25 mouse cellular contexts compared by ENCODE assay signal in the genomic region with DNA sequence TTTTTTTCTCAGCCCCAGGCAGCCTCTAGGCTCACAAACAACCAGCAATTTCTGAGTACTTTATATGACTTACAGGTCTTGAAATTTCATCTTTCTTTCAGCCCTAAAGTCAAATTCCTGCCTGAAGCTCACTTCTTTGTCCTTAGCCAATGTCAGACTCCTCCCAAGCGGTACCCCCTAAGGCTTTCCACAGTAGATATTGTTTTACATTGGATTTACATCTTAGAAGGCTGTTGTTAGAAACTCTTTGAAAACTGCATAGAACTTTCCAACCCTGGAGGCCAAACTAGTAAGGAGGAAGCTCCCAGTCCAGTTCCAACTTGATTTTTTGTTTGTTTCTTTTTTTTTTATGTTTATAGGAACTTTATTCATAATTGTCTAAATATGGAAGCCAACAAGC. TPM values are rescaled to one million over a fixed set of nuclear protein-coding genes. Genes with fewer than 3 reads are reported as not detected.
DNase-seq lines count a peak whose midpoint lies in the region; ATAC-seq and TF ChIP-seq lines count a peak whose summit lies in the region.
"Had no signal": no experiment of that assay in that cellular context is flagged by ENCODE, and none has a peak within 500 bp of the region (broad histone marks: within the 10 kb centered on the region; RNA-seq: fewer than 3 reads in every experiment).

No protein-coding gene starts in this region.

- H3K4me3 ChIP-seq in ES-Bruce4 (ENCODE audit: low read depth, low read length) (no peak overlapping the region), ES-E14 (ENCODE audit: insufficient read depth in 1 of 2, low read depth in 1 of 2, low read length in 2 of 2, poor library complexity in 1 of 2, severe bottlenecking in 1 of 2) (no peak overlapping the region)
- H3K4me3 ChIP-seq in hindbrain, embryonic 14.5 days (replicated peaks; ENCODE audit: low read length), result no peak overlapping the region
- H3K4me3 ChIP-seq: embryonic facial prominence, embryonic 13.5 days; embryonic facial prominence, embryonic 15.5 days; erythroblast, embryonic 14.5 days; forebrain, embryonic 10.5 days; forebrain, embryonic 12.5 days had no signal

- peaks cover 8% of the 10 kb centered on the region for H3K36me3 ChIP-seq in ES-Bruce4 (ENCODE audit: control insufficient read depth, insufficient read depth, low read length, poor library complexity, severe bottlenecking)
- peaks cover 2% of the 10 kb centered on the region; the same call in 1 of the 2 replicates for H3K36me3 ChIP-seq in ES-E14 (ENCODE audit: control insufficient read depth, insufficient read depth, low read length, poor library complexity, severe bottlenecking)
- no peaks in the 10 kb centered on the region for H3K36me3 ChIP-seq in hindbrain, embryonic 14.5 days (replicated peaks; ENCODE audit: control insufficient read depth, insufficient read depth)
- H3K36me3 ChIP-seq: embryonic facial prominence, embryonic 13.5 days; embryonic facial prominence, embryonic 15.5 days; forebrain, embryonic 12.5 days had no signal

- H3K9ac ChIP-seq in ES-Bruce4 (ENCODE audit: low read depth, poor library complexity, severe bottlenecking) (no peak overlapping the region), ES-E14 (ENCODE audit: insufficient read depth, low read depth, low read length, poor library complexity, severe bottlenecking) (no peak overlapping the region)
- no peak overlapping the region for H3K9ac ChIP-seq in hindbrain, embryonic 14.5 days
- H3K9ac ChIP-seq: embryonic facial prominence, embryonic 13.5 days; embryonic facial prominence, embryonic 15.5 days; forebrain, embryonic 12.5 days had no signal

- peak; percentile 43 for DNase-seq in ES-E14 (ENCODE audit: low read depth, low spot score)
- peak; percentile 69 for DNase-seq in ZHBTc4 (ENCODE audit: low read depth, low spot score)
- DNase-seq in adipocyte (ENCODE audit: low spot score), result no peak
- DNase-seq in hindbrain, embryonic 14.5 days (ENCODE audit: low spot score), result no peak
- DNase-seq: adrenal gland, adult 8-10 months; adrenal gland, postnatal 25 days; B cell, adult 2 months; cerebellum, adult 11 months; cerebellum, adult 18-20 months; cerebellum, adult 8-10 months; cerebellum, adult 9-11 months; cerebellum, postnatal 14 days; cerebellum, postnatal 36 days; embryo, embryonic 11 days had no signal

- no peak for TF ChIP-seq POLR2A in ES-Bruce4 (IDR thresholded peaks at IDR 0.05; ENCODE audit: insufficient read depth, low read length)

- no peaks in the 10 kb centered on the region for H3K27me3 ChIP-seq in ES-Bruce4 (ENCODE audit: control insufficient read depth, insufficient read depth, low read length, poor library complexity, severe bottlenecking)
- no peaks in the 10 kb centered on the region for H3K27me3 ChIP-seq in hindbrain, embryonic 14.5 days (ENCODE audit: control insufficient read depth, insufficient read depth, low read length)
- H3K27me3 ChIP-seq: CH12.LX; embryonic facial prominence, embryonic 13.5 days; embryonic facial prominence, embryonic 15.5 days; forebrain, embryonic 12.5 days had no signal

- 0 out of 2 replicates have a peak, but pooled peaks have one; percentile 16 for TF ChIP-seq EP300 in ES-Bruce4 (IDR thresholded peaks at IDR 0.05; ENCODE audit: insufficient read depth, low read depth, low read length)

- no peaks in the 10 kb centered on the region for H3K9me3 ChIP-seq in ES-Bruce4 (replicated peaks; ENCODE audit: control insufficient read depth, insufficient read depth, low read length, poor library complexity, severe bottlenecking)
- no peaks in the 10 kb centered on the region for H3K9me3 ChIP-seq in ES-E14 (ENCODE audit: control insufficient read depth, insufficient read depth, low read depth, low read length)
- no peaks in the 10 kb centered on the region for H3K9me3 ChIP-seq in hindbrain, embryonic 14.5 days (ENCODE audit: control insufficient read depth, low read length)
- H3K9me3 ChIP-seq: embryonic facial prominence, embryonic 15.5 days; forebrain, embryonic 10.5 days; forebrain, embryonic 12.5 days had no signal

- no peak for TF ChIP-seq CTCF in ES-Bruce4 (IDR thresholded peaks at IDR 0.05; ENCODE audit: low read depth, low read length)

- H3K4me2 ChIP-seq in hindbrain, embryonic 14.5 days (replicated peaks), result no peak overlapping the region
- H3K4me2 ChIP-seq: embryonic facial prominence, embryonic 13.5 days; embryonic facial prominence, embryonic 15.5 days; forebrain, embryonic 12.5 days had no signal

- H3K27ac ChIP-seq in ES-Bruce4 (ENCODE audit: insufficient read depth, low read length), result no peak overlapping the region
- H3K27ac ChIP-seq in ES-E14 (ENCODE audit: insufficient read depth, low read depth, low read length, poor library complexity, severe bottlenecking), result no peak overlapping the region; the same call in 1 of the 2 replicates
- no peak overlapping the region for H3K27ac ChIP-seq in hindbrain, embryonic 14.5 days
- H3K27ac ChIP-seq: embryonic facial prominence, embryonic 13.5 days; embryonic facial prominence, embryonic 15.5 days; forebrain, embryonic 10.5 days; forebrain, embryonic 12.5 days had no signal

- H3K4me1 ChIP-seq in ES-Bruce4 (ENCODE audit: control insufficient read depth, insufficient read depth, low read length), result peaks cover 2% of the 10 kb centered on the region
- peaks cover 0 to 6% of the 10 kb centered on the region in 2 experiments; a peak in 2 of 4 replicates for H3K4me1 ChIP-seq in ES-E14 (ENCODE audit: control insufficient read depth in 2 of 2, insufficient read depth in 2 of 2, low read length in 2 of 2, poor library complexity in 1 of 2)
- H3K4me1 ChIP-seq in hindbrain, embryonic 14.5 days (replicated peaks; ENCODE audit: control insufficient read depth, insufficient read depth, low read length), result peaks cover 6% of the 10 kb centered on the region

- ATAC-seq in hindbrain, embryonic 14.5 days (ENCODE audit: low FRiP score), result no peak
- ATAC-seq: CD4-positive, CD25-positive, alpha-beta regulatory T cell, adult 4 months; forebrain, embryonic 14.5 days; forebrain, embryonic 16.5 days had no signal

- in situ Hi-C loops in ES-E14 (cut with MboI; ENCODE audit: low sequenced_read_pairs in 2 of 2, unreplicated experiment in 2 of 2), result loop anchor here in 1 of 2 experiments (10.0 kb wide), 1 partner anchor 181 kb away; a partner anchor contains a TSS

- WGBS in hindbrain, embryonic 14.5 days, result 40% methylated on average over 1 of the region's 1 CpGs

TF ChIP-seq in ES-E14, 5 proteins besides CTCF, POLR2A, EP300 and RAD21:
- TF ChIP-seq CHD2 (IDR thresholded peaks at IDR 0.05; ENCODE audit: low read depth, low read length) (no peak), HCFC1 (IDR thresholded peaks at IDR 0.05; ENCODE audit: borderline replicate concordance, insufficient read depth, low read length) (no peak), MAFK (IDR thresholded peaks at IDR 0.05; ENCODE audit: insufficient read depth, low read depth, low read length) (no peak), ZNF384 (IDR thresholded peaks at IDR 0.05; ENCODE audit: low read depth, low read length) (no peak), ZC3H11A (IDR thresholded peaks at IDR 0.05; ENCODE audit: borderline replicate concordance, low read depth, low read length) (no peak)

RNA-seq across cellular contexts. Expression of a gene that starts 3.1 kb away (rescaled TPM):
- polyA plus RNA-seq in ES-Bruce4 (2011; ENCODE audit: insufficient read depth, insufficient read length, low read depth, missing spikeins), result 46.0 and 57.4 TPM in 2 replicates
- total RNA-seq in ES-E14 (2012; rRNA removed), result 42.9 and 56.8 TPM in 2 replicates
- polyA plus RNA-seq in hindbrain, embryonic 14.5 days (2014; fragmentation: Nextera tagmentation; extraction: Ambion mirVana), result 31.6 and 31.9 TPM in 2 replicates

RNA-seq across cellular contexts. Expression of a gene that starts 13.1 kb away (rescaled TPM):
- 32.6 and 33.7 TPM in 2 replicates for polyA plus RNA-seq in ES-Bruce4 (2011; ENCODE audit: insufficient read depth, insufficient read length, low read depth, missing spikeins)
- total RNA-seq in ES-E14 (2012; rRNA removed), result 18.1 and 18.2 TPM in 2 replicates
- polyA plus RNA-seq in hindbrain, embryonic 14.5 days (2014; fragmentation: Nextera tagmentation; extraction: Ambion mirVana), result 33.8 and 34.0 TPM in 2 replicates
- total RNA-seq: MEL had no signal

RNA-seq across cellular contexts. Expression of a gene that starts 42.9 kb away (rescaled TPM):
- polyA plus RNA-seq in ES-Bruce4 (2011; ENCODE audit: insufficient read depth, insufficient read length, low read depth, missing spikeins), result 827 and 868 TPM in 2 replicates
- 337 and 384 TPM in 2 replicates for total RNA-seq in ES-E14 (2012; rRNA removed)
- 92.5 and 102 TPM in 2 replicates for polyA plus RNA-seq in hindbrain, embryonic 14.5 days (2014; fragmentation: Nextera tagmentation; extraction: Ambion mirVana)

RNA-seq across cellular contexts. Expression of a gene that starts 59.4 kb away (rescaled TPM):
- polyA plus RNA-seq in ES-Bruce4 (2011; ENCODE audit: insufficient read depth, insufficient read length, low read depth, missing spikeins), result 9.0 and 10.0 TPM in 2 replicates
- 3.7 and 4.8 TPM in 2 replicates for total RNA-seq in ES-E14 (2012; rRNA removed)
- 14.0 and 18.1 TPM in 2 replicates for polyA plus RNA-seq in hindbrain, embryonic 14.5 days (2014; fragmentation: Nextera tagmentation; extraction: Ambion mirVana)

Comparison
In these comparisons a context has a peak if more than half of its experiments do, and no peak if none do; other contexts are left out.
1. DNase-seq: peak in ES-E14 (single experiment) and ZHBTc4 (single experiment); none in adipocyte (single experiment) and hindbrain, embryonic 14.5 days (single experiment).